Mouse (Mus musculus) stomach, postnatal 0 days (tissue): ENCODE measurements around the gene Zfp987. TPM values are rescaled to one million over a fixed set of nuclear protein-coding genes. Genes with fewer than 3 reads are reported as not detected.
"Not testable (repeated sequence)": the region's sequence is repeated elsewhere in the genome, so short reads cannot be mapped to it uniquely, and the experiment has no call there.

ENCODE experiments used
- ATAC-seq: fragments of 200-750 bp; cut with Nextera tagmentation; 2 replicates; pipeline ENCODE4 v1.8.0; 2017; ENCODE audit not compliant: low FRiP score, low TSS enrichment
- DNase-seq: peaks from one replicate; pipeline ENCODE4 v3.0.0-alpha.2; 2016; ENCODE audit warnings: low spot score
- H3K27ac ChIP-seq: fragments of 300-500 bp; sonication (generic); replicated peaks from 2 replicates; pipeline ENCODE4 v1.5.1; 2014; ENCODE audit warnings: mild to moderate bottlenecking, control low read depth
- H3K27me3 ChIP-seq: fragments of 300-500 bp; sonication (generic); 2 replicates; pipeline ENCODE4 v1.6.1; 2014; ENCODE audit warnings: low read length; ENCODE audit not compliant: control insufficient read depth, insufficient read depth
- H3K36me3 ChIP-seq: fragments of 300-500 bp; sonication (generic); 2 replicates; pipeline ENCODE4 v1.6.1; 2014; ENCODE audit warnings: low read length, mixed read lengths; ENCODE audit not compliant: control insufficient read depth, insufficient read depth
- H3K4me1 ChIP-seq: fragments of 300-500 bp; sonication (generic); replicated peaks from 2 replicates; pipeline ENCODE4 v1.6.1; 2014; ENCODE audit warnings: antibody characterized with exemption; ENCODE audit not compliant: control insufficient read depth, insufficient read depth
- H3K4me2 ChIP-seq: fragments of 300-500 bp; sonication (generic); replicated peaks from 2 replicates; pipeline ENCODE4 v1.6.1; 2014; ENCODE audit warnings: low read depth, mild to moderate bottlenecking, control low read depth, moderate library complexity
- H3K4me3 ChIP-seq: fragments of 300-500 bp; sonication (generic); 2 replicates; pipeline ENCODE4 v1.5.1; 2014; ENCODE audit warnings: low read depth, low read length, control low read depth
- H3K9ac ChIP-seq: fragments of 300-500 bp; sonication (generic); 2 replicates; pipeline ENCODE4 v1.6.1; 2014; ENCODE audit warnings: mild to moderate bottlenecking, low read length, control low read depth, mixed read lengths
- H3K9me3 ChIP-seq: fragments of 300-500 bp; sonication (generic); 2 replicates; pipeline ENCODE4 v1.6.1; 2016; ENCODE audit warnings: low read length; ENCODE audit not compliant: control insufficient read depth
- CTCF ChIP-seq: IDR thresholded peaks from 2 replicates; pipeline ENCODE4 v1.5.1; 2016; ENCODE audit warnings: antibody characterized with exemption, low read depth, mild to moderate bottlenecking, moderate library complexity
- EP300 ChIP-seq: optimal IDR thresholded peaks from 2 replicates; pipeline ENCODE3; 2016; ENCODE audit warnings: antibody characterized with exemption
- WGBS: fragments of 180-500 bp; shearing (Covaris S2); extraction: QIAGEN DNeasy Blood & Tissue Kit; methylation state at CpG from one replicate; pipeline ENCODE4 v1.1.7; 2014; 5-methylcytosine and 5-hydroxymethylcytosine counted together
- polyA plus RNA-seq: library from polyadenylated mRNA; unstranded; fragments of >200 nt; fragmentation: Nextera tagmentation; extraction: Ambion mirVana; gene quantifications from 2 replicates; pipeline ENCODE4 v1.2.1, GENCODE M21; 2015

Gene Zfp987
- 0.08 and 0.11 TPM in 2 replicates for polyA plus RNA-seq

DNA sequence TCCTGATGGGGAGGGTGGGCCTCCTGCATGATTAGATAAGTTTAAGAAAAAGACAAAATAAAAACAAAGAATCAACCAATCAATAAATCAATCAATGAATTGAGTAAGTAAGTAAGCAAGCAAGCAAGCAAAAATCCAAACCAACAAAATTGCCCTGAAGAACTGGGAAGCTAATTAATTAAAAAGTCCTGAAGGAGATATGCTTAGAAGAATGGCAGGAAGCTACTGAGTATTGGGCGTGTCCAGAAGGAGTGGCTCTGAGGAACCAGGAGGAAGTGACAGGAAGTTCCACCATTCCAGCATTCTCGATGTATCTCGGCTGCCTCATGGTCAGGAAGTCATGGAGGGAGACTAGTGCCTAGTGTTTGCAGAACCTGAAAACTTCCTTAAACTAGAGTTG lies at the start of gene Zfp987:
Zfp987 (plus strand) TSS at position 301 of the 400 bp plus-strand sequence.
- not testable (repeated sequence) for H3K36me3 ChIP-seq, H3K4me3 ChIP-seq, H3K9me3 ChIP-seq, H3K4me2 ChIP-seq, H3K27ac ChIP-seq, H3K27me3 ChIP-seq, DNase-seq, H3K4me1 ChIP-seq, ATAC-seq, H3K9ac ChIP-seq
- WGBS: 96% methylated on average over 3 of the region's 3 CpGs

DNA sequence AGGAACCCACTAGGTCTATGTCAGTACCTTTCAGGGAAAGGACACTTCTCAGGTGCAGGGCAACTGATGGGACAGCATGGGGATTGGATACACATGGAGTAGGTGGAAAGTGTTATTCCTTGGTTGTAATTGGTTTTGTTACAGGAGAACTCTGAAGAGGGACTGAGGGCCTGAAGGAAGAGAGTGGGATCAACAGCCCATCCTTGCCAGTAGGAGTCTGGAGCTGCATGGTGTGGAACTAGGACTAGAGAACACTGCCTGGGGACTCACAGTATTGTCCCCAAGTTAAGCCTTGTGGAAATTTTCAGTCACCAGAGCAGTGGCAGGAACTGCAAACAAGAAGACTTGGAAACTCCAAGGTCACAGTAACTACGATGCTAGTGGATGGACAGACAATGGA lies 44.6 kb upstream of the Zfp987 start:
- not testable (repeated sequence) for H3K4me3 ChIP-seq, H3K27me3 ChIP-seq, H3K4me2 ChIP-seq, H3K27ac ChIP-seq, H3K9me3 ChIP-seq, H3K9ac ChIP-seq, H3K4me1 ChIP-seq, H3K36me3 ChIP-seq, ATAC-seq, DNase-seq
- 80% methylated on average over 1 of the region's 1 CpGs for WGBS

DNA sequence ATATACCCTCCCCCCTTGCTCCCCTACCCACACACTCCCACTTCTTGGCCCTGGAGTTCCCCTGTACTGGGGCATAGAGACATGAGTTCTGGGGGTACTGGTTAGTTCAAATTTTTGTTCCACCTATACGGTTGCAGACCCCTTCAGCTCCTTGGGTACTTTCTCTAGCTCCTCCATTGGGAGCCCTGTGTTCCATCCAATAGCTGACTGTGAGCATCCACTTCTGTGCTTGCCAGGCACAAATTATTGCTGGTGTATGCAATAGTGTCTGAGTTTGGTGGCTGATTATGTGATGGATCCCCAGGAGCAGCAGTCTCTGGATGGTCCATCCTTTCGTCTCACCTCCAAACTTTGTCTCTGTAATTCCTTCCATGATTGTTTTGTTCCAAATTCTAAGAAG lies 43.7 kb upstream of the Zfp987 start:
- H3K4me2 ChIP-seq, H3K9ac ChIP-seq, H3K27ac ChIP-seq, ATAC-seq, H3K36me3 ChIP-seq, H3K4me3 ChIP-seq, H3K9me3 ChIP-seq, DNase-seq, H3K4me1 ChIP-seq, H3K27me3 ChIP-seq: not testable (repeated sequence)
- WGBS: 82% methylated on average over 2 of the region's 2 CpGs

DNA sequence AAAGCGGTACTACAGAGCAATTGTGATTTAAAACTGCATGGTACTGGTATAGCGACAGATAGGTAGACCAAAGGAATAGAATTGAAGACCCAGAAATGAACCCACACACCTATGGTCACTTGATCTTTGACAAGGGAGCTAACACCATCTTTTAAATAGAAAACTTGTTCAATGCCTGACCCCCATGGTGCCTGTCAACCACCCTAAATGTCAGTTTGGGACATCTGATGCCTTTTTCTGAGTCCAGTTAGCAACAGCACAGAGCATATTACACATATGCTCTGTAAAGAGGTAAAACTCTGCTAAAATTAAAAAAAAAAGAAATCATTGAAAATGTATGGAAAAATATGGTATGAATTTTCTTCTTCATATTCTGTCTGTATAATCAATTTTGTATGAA lies 41.8 kb upstream of the Zfp987 start:
- Histone ChIP-seq H3K27me3 (no peaks in the 10 kb centered on the region), H3K9ac (no peak overlapping the region), H3K36me3 (no peaks in the 10 kb centered on the region), H3K9me3 (0 out of 2 replicates have a peak, but pooled peaks cover 3% of the 10 kb centered on the region), H3K4me1 (no peaks in the 10 kb centered on the region), H3K27ac (no peak overlapping the region), H3K4me2 (no peak overlapping the region), H3K4me3 (no peak overlapping the region)
- DNase-seq (no peak), ATAC-seq (no peak)
- WGBS: 75% methylated on average over 2 of the region's 2 CpGs
- TF ChIP-seq EP300: no peak
- TF ChIP-seq CTCF: no peak

DNA sequence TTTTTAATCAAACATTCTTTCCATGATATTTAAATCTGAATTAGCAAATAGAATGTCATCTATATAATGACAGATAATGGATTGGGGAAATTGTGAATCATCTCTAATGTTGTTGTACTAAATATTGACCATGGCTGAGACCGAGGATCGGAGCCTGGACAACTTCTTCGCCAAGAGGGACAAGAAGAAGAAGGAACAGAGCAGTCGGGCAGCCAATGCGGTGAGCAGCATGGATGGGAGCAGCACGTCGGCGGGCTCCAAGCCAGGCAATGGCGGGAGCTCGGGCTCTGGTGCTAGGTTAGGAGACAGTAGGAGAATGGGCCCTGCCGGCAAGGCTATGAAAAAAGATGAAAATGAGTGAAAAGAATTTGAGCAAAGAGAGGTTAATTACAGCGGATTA lies 38.5 kb upstream of the Zfp987 start:
- not testable (repeated sequence) for H3K27ac ChIP-seq, H3K4me3 ChIP-seq, DNase-seq, ATAC-seq, H3K36me3 ChIP-seq, H3K9ac ChIP-seq, H3K27me3 ChIP-seq, H3K4me1 ChIP-seq, H3K4me2 ChIP-seq, H3K9me3 ChIP-seq
- 90% methylated on average over 12 of the region's 12 CpGs for WGBS

DNA sequence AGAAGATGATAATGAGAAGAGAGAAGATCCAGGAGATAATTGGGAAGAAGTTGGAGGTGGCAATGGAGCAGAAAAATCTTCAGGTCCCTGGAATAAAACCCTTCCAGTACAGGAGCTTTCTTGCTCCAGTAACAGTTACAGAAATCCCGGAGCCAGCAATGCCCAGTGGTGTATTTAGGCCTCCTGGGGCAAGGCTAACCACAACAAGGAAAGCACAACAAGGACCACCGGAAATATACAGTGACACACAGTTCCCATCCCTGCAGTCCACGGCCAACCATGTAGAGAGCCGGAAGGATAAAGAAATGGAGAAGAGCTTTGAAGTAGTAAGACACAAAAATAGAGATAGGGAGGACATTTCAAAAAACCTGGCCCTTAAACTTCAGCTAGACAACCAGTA lies 38.0 kb upstream of the Zfp987 start:
- not testable (repeated sequence) for ATAC-seq, H3K27ac ChIP-seq, H3K4me3 ChIP-seq, H3K27me3 ChIP-seq, H3K4me2 ChIP-seq, DNase-seq, H3K4me1 ChIP-seq, H3K36me3 ChIP-seq, H3K9ac ChIP-seq, H3K9me3 ChIP-seq
- WGBS: 82% methylated on average over 4 of the region's 4 CpGs

DNA sequence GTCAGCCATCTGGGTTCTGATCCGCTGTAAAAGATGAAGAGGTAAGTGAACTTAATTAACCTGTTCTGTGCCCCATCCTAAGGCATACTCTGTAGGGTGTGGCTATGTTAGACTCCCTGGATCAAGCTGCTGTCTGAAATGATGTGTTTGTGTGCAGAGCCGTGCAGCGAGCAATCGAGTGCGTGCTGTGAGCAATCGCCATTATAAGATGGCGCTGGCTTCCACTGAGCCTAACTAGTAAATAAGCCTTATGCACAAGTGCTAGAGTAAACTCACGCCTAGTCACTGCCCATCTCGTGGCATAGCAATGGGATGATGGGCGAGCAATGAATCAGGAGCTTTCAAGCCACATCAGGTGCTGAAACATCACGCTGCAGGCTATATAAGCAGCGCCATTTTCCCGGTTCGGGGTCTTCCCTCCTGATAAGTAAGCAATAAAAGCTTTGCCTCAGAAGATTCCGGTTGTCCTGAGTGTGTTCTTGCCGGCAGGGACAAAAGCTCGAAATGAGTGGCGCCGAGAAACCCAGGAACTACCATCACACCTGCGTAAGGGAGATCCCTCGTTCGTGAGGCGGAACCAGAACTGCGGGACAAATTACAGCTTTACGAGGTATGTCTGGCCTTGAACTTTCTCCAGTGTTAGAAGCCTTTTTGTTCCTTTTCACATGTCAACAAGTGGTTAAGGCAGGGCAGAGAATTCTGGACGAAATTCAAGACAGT lies 37.0 kb upstream of the Zfp987 start:
- H3K36me3 ChIP-seq, H3K9ac ChIP-seq, ATAC-seq, H3K4me2 ChIP-seq, H3K27ac ChIP-seq, H3K27me3 ChIP-seq, H3K4me1 ChIP-seq, DNase-seq, H3K4me3 ChIP-seq, H3K9me3 ChIP-seq: not testable (repeated sequence)
- WGBS: 91% methylated on average over 25 of the region's 26 CpGs

DNA sequence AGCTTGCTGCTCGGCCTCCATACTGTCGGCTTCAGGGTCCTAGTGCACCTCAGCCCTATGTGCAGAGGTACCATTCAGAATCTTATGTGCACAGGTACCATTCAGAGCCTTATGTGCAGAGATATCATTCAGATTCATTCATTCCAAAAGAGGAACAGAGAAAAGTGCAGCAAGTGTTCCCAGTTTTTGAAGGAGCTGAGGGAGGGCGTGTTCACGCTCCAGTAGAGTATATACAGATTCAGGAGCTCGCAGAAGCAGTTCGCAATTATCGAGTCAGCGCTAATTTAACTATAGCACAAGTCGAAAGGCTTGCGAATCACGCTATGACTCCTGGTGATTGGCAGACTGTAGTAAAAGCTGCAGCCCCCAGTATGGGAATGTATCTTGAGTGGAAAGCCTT lies 36.0 kb upstream of the Zfp987 start:
- not testable (repeated sequence) for H3K4me2 ChIP-seq, ATAC-seq, H3K36me3 ChIP-seq, H3K27me3 ChIP-seq, H3K27ac ChIP-seq, H3K4me1 ChIP-seq, H3K4me3 ChIP-seq, H3K9me3 ChIP-seq, DNase-seq, H3K9ac ChIP-seq
- 86% methylated on average over 10 of the region's 11 CpGs for WGBS

DNA sequence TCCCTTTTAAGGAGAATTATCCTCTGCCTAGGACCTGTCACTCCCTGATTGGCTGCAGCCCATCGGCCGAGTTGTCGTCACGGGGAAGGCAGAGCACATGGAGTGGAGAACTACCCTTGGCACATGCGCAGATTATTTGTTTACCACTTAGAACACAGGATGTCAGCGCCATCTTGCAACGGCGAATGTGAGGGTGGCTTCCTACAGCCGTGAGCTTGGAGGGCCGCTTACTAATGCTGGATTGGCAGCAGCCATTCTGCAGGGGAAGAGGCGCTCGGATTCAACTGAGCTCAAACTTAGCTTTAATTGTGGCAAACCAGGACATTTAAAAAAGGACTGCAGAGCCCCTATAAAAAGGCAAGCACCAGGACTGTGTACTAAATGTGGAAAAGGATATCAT lies 35.1 kb upstream of the Zfp987 start:
- not testable (repeated sequence) for H3K4me1 ChIP-seq, H3K4me3 ChIP-seq, H3K36me3 ChIP-seq, DNase-seq, H3K27me3 ChIP-seq, ATAC-seq, H3K9me3 ChIP-seq, H3K27ac ChIP-seq, H3K9ac ChIP-seq, H3K4me2 ChIP-seq
- 93% methylated on average over 12 of the region's 12 CpGs for WGBS
